Mouse (Mus musculus) C2C12 (cell line): Measurements from ENCODE around the gene Hoxc10.
A peak's percentile ranks its signal among the peaks of the same experiment; 100 is the strongest.

Experiments used
- CTCF ChIP-seq: IDR thresholded peaks from one replicate; pipeline ENCODE4 v1.5.1; 2011; ENCODE audit not compliant: control insufficient read depth, insufficient read depth, insufficient read length
- FOSL1 ChIP-seq: IDR thresholded peaks from one replicate; pipeline ENCODE4 v1.8.0; 2011; ENCODE audit warnings: mild to moderate bottlenecking, low read length; ENCODE audit not compliant: poor library complexity, insufficient read depth, severe bottlenecking
- MAX ChIP-seq: IDR thresholded peaks from one replicate; pipeline ENCODE4 v1.6.1; 2011; ENCODE audit warnings: mild to moderate bottlenecking, control low read depth
- MYOG ChIP-seq: IDR thresholded peaks from one replicate; pipeline ENCODE4 v1.6.1; 2011; ENCODE audit not compliant: control insufficient read depth, insufficient read length; ENCODE audit errors: extremely low read depth
- USF1 ChIP-seq: IDR thresholded peaks from one replicate; pipeline ENCODE4 v1.6.1; 2011; ENCODE audit warnings: low read depth, mild to moderate bottlenecking, control low read depth, moderate library complexity

GRCm38 (mm10) chr15:102963671-102964640 is 2.6 kb upstream of the Hoxc10 start:
- TF ChIP-seq USF1: no peak
- no peak for TF ChIP-seq CTCF
- TF ChIP-seq MAX: peak; percentile 93
- no peak for TF ChIP-seq FOSL1
- no peak for TF ChIP-seq MYOG
